Mouse (Mus musculus) neural tube, embryonic 14.5 days (tissue): ENCODE measurements around the gene Pld6. TPM values are rescaled to one million over a fixed set of nuclear protein-coding genes. Genes with fewer than 3 reads are reported as not detected.

Source experiments
- ATAC-seq: fragments of 200-750 bp; cut with Nextera tagmentation; 2 replicates; pipeline ENCODE4 v1.8.0; 2017; ENCODE audit warnings: low read depth, mild to moderate bottlenecking, moderate TSS enrichment, moderate library complexity
- H3K27ac ChIP-seq: fragments of 300-500 bp; sonication (generic); 2 replicates; pipeline ENCODE4 v1.5.1; 2014; ENCODE audit warnings: low read depth, mild to moderate bottlenecking, control low read depth, low read length, moderate library complexity, mixed read lengths
- H3K27me3 ChIP-seq: fragments of 300-500 bp; sonication (generic); 2 replicates; pipeline ENCODE4 v1.6.1; 2014; ENCODE audit warnings: low read length; ENCODE audit not compliant: control insufficient read depth, insufficient read depth
- H3K36me3 ChIP-seq: fragments of 300-500 bp; sonication (generic); 2 replicates; pipeline ENCODE4 v1.6.1; 2014; ENCODE audit warnings: low read length, mixed read lengths; ENCODE audit not compliant: control insufficient read depth, insufficient read depth
- H3K4me1 ChIP-seq: fragments of 300-500 bp; sonication (generic); 2 replicates; pipeline ENCODE4 v1.6.1; 2014; ENCODE audit warnings: low read length; ENCODE audit not compliant: control insufficient read depth, insufficient read depth
- H3K4me2 ChIP-seq: fragments of 300-500 bp; sonication (generic); 2 replicates; pipeline ENCODE4 v1.6.1; 2014; ENCODE audit warnings: mild to moderate bottlenecking, low read depth, low read length, control low read depth
- H3K4me3 ChIP-seq: fragments of 300-500 bp; sonication (generic); 2 replicates; pipeline ENCODE4 v1.5.1; 2014; ENCODE audit warnings: low read depth, low read length, control low read depth, mixed read lengths
- H3K9ac ChIP-seq: fragments of 300-500 bp; sonication (generic); replicated peaks from 2 replicates; pipeline ENCODE4 v1.6.1; 2014; ENCODE audit warnings: low read depth, mild to moderate bottlenecking, control low read depth, low read length, mixed read lengths
- H3K9me3 ChIP-seq: fragments of 300-500 bp; sonication (generic); 2 replicates; pipeline ENCODE4 v1.6.1; 2016; ENCODE audit warnings: low read length; ENCODE audit not compliant: control insufficient read depth
- WGBS: fragments of 180-500 bp; shearing (Covaris S2); extraction: QIAGEN DNeasy Blood & Tissue Kit; methylation state at CpG from one replicate; pipeline ENCODE4 v1.1.7; 2014; 5-methylcytosine and 5-hydroxymethylcytosine counted together
- polyA plus RNA-seq: library from polyadenylated mRNA; unstranded; fragments of >200 nt; fragmentation: Nextera tagmentation; extraction: Ambion mirVana; gene quantifications from 2 replicates; pipeline ENCODE4 v1.2.1, GENCODE M21; 2014

Pld6 gene
- polyA plus RNA-seq, 1 experiment from 2014 or later: 3.6 TPM

GRCm38 (mm10) chr11:59760796-59761195, 26.6 kb downstream of the Pld6 start:
- no peak overlapping the region for H3K9ac ChIP-seq
- H3K4me3 ChIP-seq: no peak overlapping the region
- H3K4me1 ChIP-seq: no peaks in the 10 kb centered on the region
- 95% methylated on average over 6 of the region's 6 CpGs for WGBS
- H3K27me3 ChIP-seq: no peaks in the 10 kb centered on the region
- no peak overlapping the region for H3K27ac ChIP-seq
- ATAC-seq: no peak
- H3K9me3 ChIP-seq: no peaks in the 10 kb centered on the region
- peaks cover 72% of the 10 kb centered on the region for H3K36me3 ChIP-seq
- H3K4me2 ChIP-seq: no peak overlapping the region

- Histone ChIP-seq H3K9ac (no peak overlapping the region), H3K4me2 (no peak overlapping the region), H3K4me1 (no peaks in the 10 kb centered on the region), H3K27me3 (no peaks in the 10 kb centered on the region), H3K9me3 (no peaks in the 10 kb centered on the region), H3K27ac (no peak overlapping the region), H3K36me3 (peaks cover 72% of the 10 kb centered on the region), H3K4me3 (no peak overlapping the region)
- ATAC-seq: no peak
- 89% methylated on average over 2 of the region's 2 CpGs for WGBS
Observed at GRCm38 (mm10) chr11:59759626-59760025, 27.8 kb downstream of the Pld6 start.

- Histone ChIP-seq H3K9me3 (no peaks in the 10 kb centered on the region), H3K9ac (no peak overlapping the region), H3K4me2 (no peak overlapping the region), H3K27me3 (no peaks in the 10 kb centered on the region), H3K4me3 (no peak overlapping the region), H3K27ac (no peak overlapping the region), H3K36me3 (peaks cover 71% of the 10 kb centered on the region), H3K4me1 (no peaks in the 10 kb centered on the region)
- peak; percentile 54; the same call in 1 of the 2 replicates for ATAC-seq
- 72% methylated on average over 4 of the region's 4 CpGs for WGBS
Observed at GRCm38 (mm10) chr11:59759178-59759577, 28.3 kb downstream of the Pld6 start.

GRCm38 (mm10) chr11:59758191-59758985, 29.1 kb downstream of the Pld6 start:
- Histone ChIP-seq H3K27ac (no peak overlapping the region), H3K27me3 (no peaks in the 10 kb centered on the region), H3K9ac (no peak overlapping the region), H3K36me3 (peaks cover 78% of the 10 kb centered on the region), H3K4me2 (no peak overlapping the region), H3K9me3 (no peaks in the 10 kb centered on the region), H3K4me3 (no peak overlapping the region), H3K4me1 (no peaks in the 10 kb centered on the region)
- ATAC-seq: no peak
- WGBS: 86% methylated on average over 9 of the region's 9 CpGs

GRCm38 (mm10) chr11:59756351-59756750, 31.1 kb downstream of the Pld6 start:
- H3K4me2 ChIP-seq: no peak overlapping the region
- ATAC-seq: no peak
- H3K27ac ChIP-seq: no peak overlapping the region
- H3K27me3 ChIP-seq: no peaks in the 10 kb centered on the region
- WGBS: 70% methylated on average over 4 of the region's 4 CpGs
- H3K9ac ChIP-seq: no peak overlapping the region
- no peaks in the 10 kb centered on the region for H3K9me3 ChIP-seq
- no peak overlapping the region for H3K4me3 ChIP-seq
- no peaks in the 10 kb centered on the region for H3K4me1 ChIP-seq
- H3K36me3 ChIP-seq: peaks cover 88% of the 10 kb centered on the region

- Histone ChIP-seq H3K27ac (no peak overlapping the region), H3K9ac (no peak overlapping the region), H3K36me3 (peaks cover 85% of the 10 kb centered on the region), H3K4me2 (no peak overlapping the region), H3K4me3 (no peak overlapping the region), H3K27me3 (no peaks in the 10 kb centered on the region), H3K4me1 (no peaks in the 10 kb centered on the region), H3K9me3 (no peaks in the 10 kb centered on the region)
- WGBS: 98% methylated on average over 6 of the region's 6 CpGs
- ATAC-seq: no peak
Observed at GRCm38 (mm10) chr11:59754504-59754903, 32.9 kb downstream of the Pld6 start.

GRCm38 (mm10) chr11:59749050-59749449, 38.4 kb downstream of the Pld6 start:
- Histone ChIP-seq H3K4me1 (no peaks in the 10 kb centered on the region), H3K36me3 (peaks cover 48% of the 10 kb centered on the region), H3K9me3 (no peaks in the 10 kb centered on the region), H3K27me3 (no peaks in the 10 kb centered on the region), H3K27ac (no peak overlapping the region), H3K4me3 (no peak overlapping the region), H3K4me2 (no peak overlapping the region), H3K9ac (no peak overlapping the region)
- ATAC-seq: no peak
- 96% methylated on average over 3 of the region's 3 CpGs for WGBS

GRCm38 (mm10) chr11:59746614-59747013, 40.8 kb downstream of the Pld6 start:
- Histone ChIP-seq H3K9me3 (no peaks in the 10 kb centered on the region), H3K4me1 (no peaks in the 10 kb centered on the region), H3K27ac (no peak overlapping the region), H3K36me3 (peaks cover 48% of the 10 kb centered on the region), H3K9ac (no peak overlapping the region), H3K4me2 (no peak overlapping the region), H3K27me3 (no peaks in the 10 kb centered on the region), H3K4me3 (no peak overlapping the region)
- WGBS: 94% methylated on average over 2 of the region's 2 CpGs
- no peak for ATAC-seq

GRCm38 (mm10) chr11:59745851-59746250, 41.6 kb downstream of the Pld6 start:
- 92% methylated on average over 5 of the region's 5 CpGs for WGBS
- no peaks in the 10 kb centered on the region for H3K4me1 ChIP-seq
- peaks cover 46% of the 10 kb centered on the region for H3K36me3 ChIP-seq
- no peaks in the 10 kb centered on the region for H3K9me3 ChIP-seq
- H3K4me3 ChIP-seq: no peak overlapping the region
- H3K4me2 ChIP-seq: no peak overlapping the region
- H3K27ac ChIP-seq: no peak overlapping the region
- no peak overlapping the region for H3K9ac ChIP-seq
- no peaks in the 10 kb centered on the region for H3K27me3 ChIP-seq
- no peak for ATAC-seq
